ENCODE assay signal across 33 mouse cellular contexts in genomic region chr4:75334496-75334895, GRCm38 (mm10). TPM values are rescaled to one million over a fixed set of nuclear protein-coding genes. Genes with fewer than 3 reads are reported as not detected.
DNase-seq lines count a peak whose midpoint lies in the region; ATAC-seq and TF ChIP-seq lines count a peak whose summit lies in the region.
"Had no signal": no experiment of that assay in that cellular context is flagged by ENCODE, and none has a peak within 500 bp of the region (broad histone marks: within the 10 kb centered on the region; RNA-seq: fewer than 3 reads in every experiment).

No protein-coding gene starts in this region.

- TF ChIP-seq CTCF in cerebellum, adult 2 months (IDR thresholded peaks at IDR 0.05; ENCODE audit: borderline replicate concordance, insufficient read depth, low read depth, low read length): no peak

- WGBS in embryonic facial prominence, embryonic 14.5 days: 80% methylated on average over 2 of the region's 2 CpGs
- 93% methylated on average over 2 of the region's 2 CpGs for WGBS in embryonic facial prominence, embryonic 10.5 days
- 23% methylated on average over 2 of the region's 2 CpGs for WGBS in cerebellum, adult 2 months

- no peak overlapping the region for H3K27ac ChIP-seq in embryonic facial prominence, embryonic 14.5 days (replicated peaks; ENCODE audit: low read depth, low read length)
- H3K27ac ChIP-seq in embryonic facial prominence, embryonic 10.5 days (replicated peaks): no peak overlapping the region
- no peak overlapping the region; the same call in 1 of the 2 replicates for H3K27ac ChIP-seq in cerebellum, adult 2 months (ENCODE audit: insufficient read depth, low read length)
- H3K27ac ChIP-seq: embryonic facial prominence, embryonic 13.5 days; hindbrain, embryonic 12.5 days; hindbrain, postnatal 0 days; intestine, embryonic 15.5 days; kidney, postnatal 0 days; limb, embryonic 12.5 days; midbrain, embryonic 12.5 days; stomach, postnatal 0 days had no signal

- no peak overlapping the region for H3K9ac ChIP-seq in embryonic facial prominence, embryonic 14.5 days (ENCODE audit: low read depth, low read length)
- H3K9ac ChIP-seq: embryonic facial prominence, embryonic 13.5 days; hindbrain, embryonic 12.5 days; intestine, embryonic 15.5 days; limb, embryonic 12.5 days; midbrain, embryonic 12.5 days had no signal

- no peaks in the 10 kb centered on the region for H3K27me3 ChIP-seq in embryonic facial prominence, embryonic 14.5 days (replicated peaks; ENCODE audit: control insufficient read depth, insufficient read depth, low read length)
- no peaks in the 10 kb centered on the region for H3K27me3 ChIP-seq in embryonic facial prominence, embryonic 10.5 days (replicated peaks; ENCODE audit: low read depth, poor library complexity, severe bottlenecking)
- no peaks in the 10 kb centered on the region for H3K27me3 ChIP-seq in cerebellum, adult 2 months (ENCODE audit: control insufficient read depth, insufficient read depth, low read length)
- H3K27me3 ChIP-seq: embryonic facial prominence, embryonic 13.5 days; hindbrain, embryonic 12.5 days; intestine, embryonic 15.5 days; limb, embryonic 12.5 days; megakaryocyte, embryonic 14.5 days; midbrain, embryonic 12.5 days had no signal

- H3K9me3 ChIP-seq in embryonic facial prominence, embryonic 14.5 days (ENCODE audit: control insufficient read depth, low read length): no peaks in the 10 kb centered on the region
- H3K9me3 ChIP-seq in embryonic facial prominence, embryonic 10.5 days: no peaks in the 10 kb centered on the region
- H3K9me3 ChIP-seq: embryonic facial prominence, embryonic 13.5 days; G1E; hindbrain, embryonic 12.5 days; intestine, embryonic 15.5 days; limb, embryonic 12.5 days; megakaryocyte, embryonic 14.5 days; midbrain, embryonic 12.5 days had no signal

- no peak overlapping the region for H3K4me2 ChIP-seq in embryonic facial prominence, embryonic 14.5 days (ENCODE audit: low read depth, low read length)
- H3K4me2 ChIP-seq: embryonic facial prominence, embryonic 13.5 days; heart, embryonic 11.5 days; hindbrain, embryonic 12.5 days; intestine, embryonic 15.5 days; limb, embryonic 12.5 days; liver, embryonic 11.5 days; midbrain, embryonic 12.5 days had no signal

- ATAC-seq in embryonic facial prominence, embryonic 14.5 days (ENCODE audit: low read depth): no peak
- ATAC-seq: hindbrain, postnatal 0 days; intestine, embryonic 15.5 days had no signal

- no peak for TF ChIP-seq POLR2A in cerebellum, adult 2 months (IDR thresholded peaks at IDR 0.05; ENCODE audit: borderline replicate concordance, insufficient read depth, low read length)

- DNase-seq in embryonic facial prominence, embryonic 14.5 days (ENCODE audit: low spot score): peak; percentile 68
- DNase-seq in embryonic facial prominence, embryonic 10.5 days (ENCODE audit: low spot score): no peak
- DNase-seq in right cerebral cortex, adult 18-20 months: peak; percentile 6
- DNase-seq in right cerebral cortex, postnatal 4 days: no peak
- DNase-seq in cerebellum, adult 2 months: peak; percentile 12 to 85
- DNase-seq in telencephalon, adult 2 months (ENCODE audit: low read depth, low spot score): peak; percentile 31
- DNase-seq in embryo, embryonic 10.5 days (ENCODE audit: low spot score): no peak
- DNase-seq in MN1 (ENCODE audit: low spot score): no peak
- DNase-seq: adrenal gland, postnatal 36 days; embryo, embryonic 11 days; gastrocnemius, postnatal 25 days; heart, adult 18-20 months; heart, postnatal 36 days; kidney, adult 2 months; kidney, postnatal 4 days; layer of hippocampus, postnatal 36 days; lung, postnatal 4 days; right cerebral cortex, postnatal 25 days; thymus, adult 2 months; thymus, postnatal 36 days had no signal

- H3K36me3 ChIP-seq in embryonic facial prominence, embryonic 14.5 days (ENCODE audit: control insufficient read depth, insufficient read depth, low read length): no peaks in the 10 kb centered on the region
- H3K36me3 ChIP-seq in embryonic facial prominence, embryonic 10.5 days (replicated peaks): no peaks in the 10 kb centered on the region
- H3K36me3 ChIP-seq: embryonic facial prominence, embryonic 13.5 days; G1E; hindbrain, embryonic 12.5 days; intestine, embryonic 15.5 days; limb, embryonic 12.5 days; midbrain, embryonic 12.5 days had no signal

- H3K4me3 ChIP-seq in embryonic facial prominence, embryonic 14.5 days (ENCODE audit: low read depth, low read length): no peak overlapping the region
- no peak overlapping the region for H3K4me3 ChIP-seq in embryonic facial prominence, embryonic 10.5 days
- H3K4me3 ChIP-seq in cerebellum, adult 2 months (replicated peaks; ENCODE audit: insufficient read depth, low read depth, low read length): no peak overlapping the region
- H3K4me3 ChIP-seq: embryonic facial prominence, embryonic 13.5 days; erythroblast, embryonic 14.5 days; hindbrain, embryonic 12.5 days; intestine, embryonic 15.5 days; limb, embryonic 12.5 days; megakaryocyte, embryonic 14.5 days; midbrain, embryonic 12.5 days had no signal

- 0 out of 2 replicates have a peak, but pooled peaks cover 4% of the 10 kb centered on the region for H3K4me1 ChIP-seq in embryonic facial prominence, embryonic 14.5 days (ENCODE audit: control insufficient read depth, insufficient read depth, low read length)
- H3K4me1 ChIP-seq in embryonic facial prominence, embryonic 10.5 days: no peaks in the 10 kb centered on the region
- no peaks in the 10 kb centered on the region; the same call in 1 of the 2 replicates for H3K4me1 ChIP-seq in cerebellum, adult 2 months (ENCODE audit: control insufficient read depth, insufficient read depth, low read length)
- H3K4me1 ChIP-seq: hindbrain, embryonic 12.5 days; intestine, embryonic 15.5 days; limb, embryonic 12.5 days; midbrain, embryonic 12.5 days had no signal

RNA-seq across cellular contexts. Expression of gene Dmac1, which starts 56.4 kb away (rescaled TPM):
- polyA plus RNA-seq in embryonic facial prominence, embryonic 14.5 days (2014; fragmentation: Nextera tagmentation; extraction: Ambion mirVana): 127 and 136 TPM in 2 replicates
- polyA plus RNA-seq in embryonic facial prominence, embryonic 10.5 days (2016; fragmentation: Nextera tagmentation; extraction: Ambion mirVana): 108 and 113 TPM in 2 replicates
- polyA plus RNA-seq in cerebellum, adult 2 months (2012; rRNA removed): 55.2 and 59.8 TPM in 2 replicates

Comparison
In these comparisons a context has a peak if more than half of its experiments do, and no peak if none do; other contexts are left out.
1. DNase-seq: peak in embryonic facial prominence, embryonic 14.5 days (single experiment), right cerebral cortex, adult 18-20 months (single experiment), cerebellum, adult 2 months (2 of 2) and telencephalon, adult 2 months (single experiment); none in embryonic facial prominence, embryonic 10.5 days (single experiment), right cerebral cortex, postnatal 4 days (single experiment), embryo, embryonic 10.5 days (single experiment) and MN1 (single experiment).